Mouse (Mus musculus): ENCODE measurements around the gene Hip1r. TPM values are rescaled to one million over a fixed set of nuclear protein-coding genes. Genes with fewer than 3 reads are reported as not detected.

Gene Hip1r
- polyA plus RNA-seq, 1 experiment: 18.3 TPM

DNA sequence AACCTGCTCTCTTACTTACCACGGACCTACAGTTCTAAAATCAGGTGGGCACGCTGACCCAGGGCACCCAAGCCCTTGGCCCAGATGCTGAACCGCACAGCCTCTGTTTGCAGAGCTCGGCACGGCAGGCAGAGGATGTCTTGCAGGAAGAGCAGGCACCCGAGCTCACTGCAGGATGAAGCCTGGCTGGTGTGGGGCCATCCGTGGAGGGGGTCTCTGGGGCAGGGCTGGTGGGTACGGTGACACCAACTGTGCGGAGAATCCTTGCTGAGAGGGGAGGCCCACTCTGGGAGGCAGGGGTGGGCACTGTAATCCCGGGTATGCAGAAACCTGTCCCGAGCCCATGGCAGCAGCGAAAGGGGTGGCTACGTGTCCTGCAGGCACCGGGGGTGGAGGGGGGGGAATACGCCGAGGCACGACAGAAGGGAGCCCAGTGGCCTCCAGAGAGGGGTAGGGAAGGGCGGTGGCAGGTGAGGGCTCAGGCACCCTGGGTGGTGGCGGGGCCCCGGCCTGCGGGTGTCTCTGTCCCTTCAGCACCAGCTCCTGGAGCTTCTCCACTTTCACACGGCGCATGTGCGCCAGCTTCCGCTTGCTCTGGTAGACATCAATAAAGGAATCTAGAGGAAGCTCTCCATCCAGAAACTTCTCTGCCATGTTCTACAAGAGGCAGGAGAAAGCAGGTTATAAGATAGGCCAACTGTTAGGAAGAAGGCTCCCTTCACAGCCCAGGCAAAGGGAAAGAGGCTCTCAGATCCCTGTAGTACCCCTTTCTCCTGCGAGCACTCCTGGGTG is 32.9 kb downstream of the Hip1r start:
- Histone ChIP-seq H3K4me3 (ENCODE audit: insufficient read depth, low read depth, low read length) (no peak overlapping the region), H3K4me1 (ENCODE audit: control insufficient read depth, insufficient read depth, low read length) (peaks cover 18% of the 10 kb centered on the region), H3K27me3 (replicated peaks; ENCODE audit: control insufficient read depth, insufficient read depth, low read length) (no peaks in the 10 kb centered on the region), H3K27ac (ENCODE audit: insufficient read depth, low read depth, low read length) (peak overlapping the region; percentile 8; the same call in 1 of the 2 replicates), H3K36me3 (ENCODE audit: control insufficient read depth, insufficient read depth, low read length) (peaks cover 2% of the 10 kb centered on the region; the same call in 1 of the 2 replicates)
- 69% methylated on average over 26 of the region's 26 CpGs for WGBS
- no peak for TF ChIP-seq CTCF (conservative IDR thresholded peaks at IDR 0.05; ENCODE audit: insufficient read depth, insufficient read length, low read depth, low read length)
- no peak for TF ChIP-seq POLR2A (IDR thresholded peaks at IDR 0.05; ENCODE audit: low read depth, low read length)
- DNase-seq: no peak

DNA sequence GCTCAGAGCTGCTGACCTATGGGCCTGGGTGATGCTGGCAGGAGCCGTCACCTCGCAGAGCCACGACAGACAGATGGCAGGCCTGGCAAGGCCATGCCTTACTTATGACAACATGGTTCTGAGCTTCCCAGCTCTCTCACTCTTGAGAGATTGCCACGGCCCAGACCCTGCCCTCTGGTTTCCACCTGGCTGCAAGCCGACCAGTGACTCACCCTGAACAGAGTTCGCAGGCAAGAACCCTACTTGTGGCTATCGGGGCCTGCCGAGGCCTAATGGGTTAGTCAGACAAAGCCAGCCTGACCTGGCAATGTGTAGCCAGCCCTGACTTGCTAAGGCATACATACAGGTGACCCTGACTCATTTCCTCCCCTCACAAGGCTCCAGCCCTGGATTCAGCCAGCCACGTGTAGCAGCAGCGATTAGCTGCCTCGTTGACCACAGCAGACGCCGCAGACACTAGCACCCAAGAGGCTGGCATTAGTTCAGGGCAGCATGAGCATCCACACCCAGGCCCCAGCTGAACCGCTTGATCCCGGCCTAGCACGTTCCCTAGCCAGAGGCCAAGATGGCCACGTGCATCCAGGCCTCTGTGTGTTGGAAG is 33.6 kb downstream of the Hip1r start:
- Histone ChIP-seq H3K4me1 (ENCODE audit: control insufficient read depth, insufficient read depth, low read length) (peaks cover 21% of the 10 kb centered on the region), H3K36me3 (ENCODE audit: control insufficient read depth, insufficient read depth, low read length) (peaks cover 2% of the 10 kb centered on the region; the same call in 1 of the 2 replicates), H3K27ac (ENCODE audit: insufficient read depth, low read depth, low read length) (peak overlapping the region; percentile 1; the same call in 1 of the 2 replicates), H3K4me3 (ENCODE audit: insufficient read depth, low read depth, low read length) (no peak overlapping the region), H3K27me3 (replicated peaks; ENCODE audit: control insufficient read depth, insufficient read depth, low read length) (no peaks in the 10 kb centered on the region)
- 44% methylated on average over 17 of the region's 17 CpGs for WGBS
- DNase-seq: peak; percentile 81
- TF ChIP-seq POLR2A (IDR thresholded peaks at IDR 0.05; ENCODE audit: low read depth, low read length): no peak
- no peak for TF ChIP-seq CTCF (conservative IDR thresholded peaks at IDR 0.05; ENCODE audit: insufficient read depth, insufficient read length, low read depth, low read length)

DNA sequence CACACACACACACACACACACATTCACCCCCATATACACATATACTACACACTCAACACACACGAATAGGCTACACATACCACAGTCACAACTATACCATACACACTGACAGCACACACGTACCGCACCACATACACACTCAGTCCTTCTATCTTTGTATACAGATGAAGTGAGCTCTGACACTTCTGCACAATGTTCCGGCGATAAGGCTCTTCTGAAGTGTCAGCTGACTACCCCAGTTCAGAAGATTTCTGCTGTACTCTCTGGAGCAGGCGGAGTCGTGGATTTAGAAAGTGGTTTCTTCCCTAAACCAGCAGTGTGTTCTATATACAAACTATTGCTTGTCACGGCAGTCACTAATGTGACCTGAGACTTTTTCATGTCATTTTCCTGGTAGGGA is 36.6 kb downstream of the Hip1r start:
- TF ChIP-seq CTCF (conservative IDR thresholded peaks at IDR 0.05; ENCODE audit: insufficient read depth, insufficient read length, low read depth, low read length) (no peak), POLR2A (IDR thresholded peaks at IDR 0.05; ENCODE audit: low read depth, low read length) (no peak)
- DNase-seq: no peak
- Histone ChIP-seq H3K4me3 (ENCODE audit: insufficient read depth, low read depth, low read length) (no peak overlapping the region), H3K4me1 (ENCODE audit: control insufficient read depth, insufficient read depth, low read length) (peaks cover 31% of the 10 kb centered on the region), H3K27me3 (replicated peaks; ENCODE audit: control insufficient read depth, insufficient read depth, low read length) (no peaks in the 10 kb centered on the region), H3K27ac (ENCODE audit: insufficient read depth, low read depth, low read length) (no peak overlapping the region), H3K36me3 (ENCODE audit: control insufficient read depth, insufficient read depth, low read length) (peaks cover 2% of the 10 kb centered on the region; the same call in 1 of the 2 replicates)
- WGBS: 88% methylated on average over 8 of the region's 8 CpGs

DNA sequence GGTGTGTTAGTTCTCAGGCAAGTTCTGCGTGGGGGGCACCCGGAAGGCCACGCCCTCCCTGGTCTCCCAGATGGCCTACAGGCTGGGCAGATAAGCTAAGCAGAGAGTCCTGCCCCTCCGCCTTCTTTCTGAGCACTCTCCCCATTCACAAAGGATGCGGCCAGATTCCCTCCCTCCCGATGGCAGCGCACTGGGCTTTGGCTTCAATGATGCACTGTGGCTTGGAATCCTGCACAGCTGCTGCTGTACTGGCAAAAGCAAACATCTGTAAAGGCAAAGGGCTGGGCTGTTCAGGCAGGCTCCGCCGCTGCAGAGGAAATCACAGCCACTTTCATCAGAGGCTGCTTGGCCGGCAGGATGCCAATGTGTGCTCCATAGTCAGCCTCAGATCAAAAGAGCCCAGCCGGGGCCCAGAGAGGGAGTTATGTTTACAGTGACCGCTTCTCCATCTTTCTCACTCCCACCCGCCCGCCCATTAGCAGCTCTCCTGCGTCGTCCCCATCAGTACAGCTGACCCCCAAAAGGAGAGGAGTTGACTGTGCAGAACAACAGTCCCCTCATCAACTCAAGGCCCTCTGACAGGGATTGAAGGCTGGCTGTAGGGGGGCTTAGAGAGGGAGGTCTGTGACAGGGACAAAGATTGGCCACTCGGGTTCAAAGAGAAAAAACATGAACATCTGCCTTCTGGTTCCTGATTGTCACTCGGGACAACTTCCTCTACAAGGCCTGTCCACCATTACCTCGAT is 37.7 kb downstream of the Hip1r start:
- no peaks in the 10 kb centered on the region for H3K27me3 ChIP-seq (replicated peaks; ENCODE audit: control insufficient read depth, insufficient read depth, low read length)
- H3K4me1 ChIP-seq (ENCODE audit: control insufficient read depth, insufficient read depth, low read length): peaks cover 30% of the 10 kb centered on the region
- peaks cover under 1% of the 10 kb centered on the region; the same call in 1 of the 2 replicates for H3K36me3 ChIP-seq (ENCODE audit: control insufficient read depth, insufficient read depth, low read length)
- DNase-seq: peak; percentile 57
- H3K27ac ChIP-seq (ENCODE audit: insufficient read depth, low read depth, low read length): peak overlapping the region; percentile 49
- TF ChIP-seq POLR2A (IDR thresholded peaks at IDR 0.05; ENCODE audit: low read depth, low read length) (no peak), CTCF (conservative IDR thresholded peaks at IDR 0.05; ENCODE audit: insufficient read depth, insufficient read length, low read depth, low read length) (no peak)
- H3K4me3 ChIP-seq (ENCODE audit: insufficient read depth, low read depth, low read length): peak overlapping the region; percentile 13; the same call in 1 of the 2 replicates
- 39% methylated on average over 19 of the region's 19 CpGs for WGBS

DNA sequence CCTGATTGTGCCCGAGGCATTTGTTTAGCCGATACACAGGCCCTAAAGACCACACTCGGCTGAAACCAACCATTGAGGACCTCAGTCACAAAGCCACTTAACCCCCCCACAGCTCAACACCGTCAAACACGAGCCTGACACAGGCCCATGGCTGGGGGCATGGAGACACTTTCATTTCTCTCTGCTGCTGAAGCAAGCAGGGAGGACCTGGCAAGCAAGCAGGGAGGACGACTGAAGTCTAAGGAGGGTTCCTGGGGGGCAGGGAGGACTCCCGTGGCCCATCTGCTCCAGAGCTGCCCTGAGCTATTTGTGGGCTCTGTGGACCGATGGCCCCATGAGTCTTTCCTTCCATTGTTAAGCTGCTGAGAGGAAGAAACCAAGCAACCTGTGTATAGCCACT is 38.5 kb downstream of the Hip1r start:
- DNase-seq: no peak
- no peaks in the 10 kb centered on the region for H3K27me3 ChIP-seq (replicated peaks; ENCODE audit: control insufficient read depth, insufficient read depth, low read length)
- 32% methylated on average over 8 of the region's 8 CpGs for whole genome bisulfite sequencing
- no peak for TF ChIP-seq CTCF (conservative IDR thresholded peaks at IDR 0.05; ENCODE audit: insufficient read depth, insufficient read length, low read depth, low read length)
- no peak for TF ChIP-seq POLR2A (IDR thresholded peaks at IDR 0.05; ENCODE audit: low read depth, low read length)
- no peaks in the 10 kb centered on the region for H3K36me3 ChIP-seq (ENCODE audit: control insufficient read depth, insufficient read depth, low read length)
- H3K4me1 ChIP-seq (ENCODE audit: control insufficient read depth, insufficient read depth, low read length): peaks cover 30% of the 10 kb centered on the region
- peak overlapping the region; percentile 49 for H3K27ac ChIP-seq (ENCODE audit: insufficient read depth, low read depth, low read length)
- no peak overlapping the region for H3K4me3 ChIP-seq (ENCODE audit: insufficient read depth, low read depth, low read length)

DNA sequence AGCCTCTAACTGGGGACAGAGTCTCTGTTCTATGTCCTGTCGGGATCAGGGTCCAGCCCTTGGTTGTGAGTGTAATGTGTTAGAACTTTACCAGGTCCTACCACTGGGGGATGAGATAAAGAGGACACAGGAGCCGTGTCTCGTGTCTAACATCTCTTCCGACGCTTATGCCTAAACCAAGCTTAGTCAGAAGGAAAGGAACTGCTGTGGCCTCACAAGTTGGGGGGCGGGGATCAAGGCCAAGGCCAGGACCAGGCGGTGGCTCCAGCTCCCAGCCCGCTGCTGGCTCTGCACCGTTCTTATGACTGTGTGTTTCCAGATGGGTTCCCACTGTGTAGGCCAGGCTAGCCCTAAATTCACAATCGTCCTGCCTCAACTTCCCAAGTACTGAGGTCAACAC is 39.5 kb downstream of the Hip1r start:
- TF ChIP-seq POLR2A (IDR thresholded peaks at IDR 0.05; ENCODE audit: low read depth, low read length): no peak
- no peak for TF ChIP-seq CTCF (conservative IDR thresholded peaks at IDR 0.05; ENCODE audit: insufficient read depth, insufficient read length, low read depth, low read length)
- no peak overlapping the region for H3K27ac ChIP-seq (ENCODE audit: insufficient read depth, low read depth, low read length)
- WGBS: 82% methylated on average over 10 of the region's 10 CpGs
- no peaks in the 10 kb centered on the region for H3K36me3 ChIP-seq (ENCODE audit: control insufficient read depth, insufficient read depth, low read length)
- peaks cover 25% of the 10 kb centered on the region for H3K4me1 ChIP-seq (ENCODE audit: control insufficient read depth, insufficient read depth, low read length)
- DNase-seq: no peak
- H3K27me3 ChIP-seq (replicated peaks; ENCODE audit: control insufficient read depth, insufficient read depth, low read length): no peaks in the 10 kb centered on the region
- H3K4me3 ChIP-seq (ENCODE audit: insufficient read depth, low read depth, low read length): no peak overlapping the region
